Mouse (Mus musculus): Measurements from ENCODE around the gene Fam198b. TPM values are rescaled to one million over a fixed set of nuclear protein-coding genes. Genes with fewer than 3 reads are reported as not detected.

The Fam198b gene
- polyA plus RNA-seq, 1 experiment from 2014 or later: 17.2 TPM

DNA sequence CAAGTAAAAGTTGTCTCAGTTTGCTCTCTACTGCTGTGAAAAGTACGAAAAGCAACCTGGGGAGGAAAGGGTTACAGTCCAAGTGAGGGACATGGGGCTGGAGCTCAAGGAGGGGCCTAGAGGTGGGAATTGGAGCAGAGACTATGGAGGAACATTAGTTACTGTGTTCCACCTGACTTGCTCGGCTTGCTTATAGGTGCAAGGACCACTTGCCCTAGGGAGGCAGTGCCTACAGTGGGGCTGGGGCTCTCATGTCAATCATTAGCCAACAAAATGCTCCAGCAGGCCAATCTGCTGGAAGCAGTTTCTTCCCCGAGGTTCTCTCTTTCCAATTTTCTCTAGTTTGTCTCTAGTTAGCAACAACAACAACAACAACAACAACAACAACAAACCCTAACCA lies 6.0 kb upstream of the Fam198b start:
- Histone ChIP-seq H3K4me1 (replicated peaks; ENCODE audit: control insufficient read depth, insufficient read depth, low read length) (0 out of 2 replicates have a peak, but pooled peaks cover 4% of the 10 kb centered on the region), H3K9me3 (ENCODE audit: control insufficient read depth) (no peaks in the 10 kb centered on the region), H3K27ac (ENCODE audit: low read depth, low read length) (0 out of 2 replicates have a peak overlapping the region, but pooled peaks have one; percentile 29), H3K4me2 (replicated peaks; ENCODE audit: low read depth) (peak overlapping the region; percentile 54), H3K9ac (ENCODE audit: low read depth, low read length) (no peak overlapping the region), H3K36me3 (ENCODE audit: control insufficient read depth, insufficient read depth) (no peaks in the 10 kb centered on the region), H3K27me3 (replicated peaks; ENCODE audit: control insufficient read depth, insufficient read depth, low read length) (no peaks in the 10 kb centered on the region), H3K4me3 (ENCODE audit: low read depth, low read length) (no peak overlapping the region)
- no peak for ATAC-seq
- no peak for TF ChIP-seq CTCF (IDR thresholded peaks at IDR 0.05; ENCODE audit: low read depth)
- 26% methylated on average over 3 of the region's 3 CpGs for WGBS

GRCm38 (mm10) chr3:79879246-79879645 lies 5.1 kb upstream of the Fam198b start:
- H3K4me3 ChIP-seq (ENCODE audit: low read depth, low read length): peak overlapping the region; percentile 1; the same call in 1 of the 2 replicates
- peak overlapping the region; percentile 54 for H3K4me2 ChIP-seq (replicated peaks; ENCODE audit: low read depth)
- H3K36me3 ChIP-seq (ENCODE audit: control insufficient read depth, insufficient read depth): no peaks in the 10 kb centered on the region
- 28% methylated on average over 9 of the region's 9 CpGs for WGBS
- H3K27ac ChIP-seq (ENCODE audit: low read depth, low read length): peak overlapping the region; percentile 29
- H3K27me3 ChIP-seq (replicated peaks; ENCODE audit: control insufficient read depth, insufficient read depth, low read length): no peaks in the 10 kb centered on the region
- ATAC-seq: peak; percentile 75
- TF ChIP-seq CTCF (IDR thresholded peaks at IDR 0.05; ENCODE audit: low read depth): no peak
- H3K4me1 ChIP-seq (replicated peaks; ENCODE audit: control insufficient read depth, insufficient read depth, low read length): 0 out of 2 replicates have a peak, but pooled peaks cover 4% of the 10 kb centered on the region
- no peaks in the 10 kb centered on the region for H3K9me3 ChIP-seq (ENCODE audit: control insufficient read depth)
- H3K9ac ChIP-seq (ENCODE audit: low read depth, low read length): no peak overlapping the region

DNA sequence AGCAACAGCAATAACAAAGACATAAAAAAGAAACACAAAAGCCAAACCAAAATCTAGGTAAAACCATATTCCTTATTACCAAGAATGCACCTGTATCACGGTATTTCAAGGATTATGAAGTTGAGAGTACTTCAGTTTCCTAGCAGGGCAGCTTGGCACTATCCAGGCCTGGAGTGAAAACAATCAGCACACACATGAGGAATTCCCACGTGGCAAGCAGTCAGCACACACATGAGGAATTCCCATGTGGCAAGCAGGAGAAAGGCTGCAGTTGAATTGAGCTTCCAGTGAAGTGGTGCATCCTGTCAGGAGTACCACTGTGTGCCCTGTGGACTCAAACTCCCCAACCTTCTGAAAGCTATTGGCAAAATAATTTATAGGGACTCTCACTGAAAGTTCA lies 2.7 kb upstream of the Fam198b start:
- no peak for TF ChIP-seq CTCF (IDR thresholded peaks at IDR 0.05; ENCODE audit: low read depth)
- H3K9ac ChIP-seq (ENCODE audit: low read depth, low read length): no peak overlapping the region
- 66% methylated on average over 2 of the region's 2 CpGs for WGBS
- H3K27me3 ChIP-seq (replicated peaks; ENCODE audit: control insufficient read depth, insufficient read depth, low read length): no peaks in the 10 kb centered on the region
- no peak for ATAC-seq
- H3K9me3 ChIP-seq (ENCODE audit: control insufficient read depth): no peaks in the 10 kb centered on the region
- no peaks in the 10 kb centered on the region for H3K36me3 ChIP-seq (ENCODE audit: control insufficient read depth, insufficient read depth)
- H3K4me1 ChIP-seq (replicated peaks; ENCODE audit: control insufficient read depth, insufficient read depth, low read length): peaks cover 5% of the 10 kb centered on the region; the same call in 1 of the 2 replicates
- no peak overlapping the region for H3K4me2 ChIP-seq (replicated peaks; ENCODE audit: low read depth)
- no peak overlapping the region for H3K4me3 ChIP-seq (ENCODE audit: low read depth, low read length)
- H3K27ac ChIP-seq (ENCODE audit: low read depth, low read length): no peak overlapping the region

- WGBS: 47% methylated on average over 7 of the region's 7 CpGs
- H3K4me2 ChIP-seq (replicated peaks; ENCODE audit: low read depth): no peak overlapping the region
- no peak for ATAC-seq
- no peaks in the 10 kb centered on the region for H3K27me3 ChIP-seq (replicated peaks; ENCODE audit: control insufficient read depth, insufficient read depth, low read length)
- H3K4me1 ChIP-seq (replicated peaks; ENCODE audit: control insufficient read depth, insufficient read depth, low read length): peaks cover 5% of the 10 kb centered on the region; the same call in 1 of the 2 replicates
- H3K4me3 ChIP-seq (ENCODE audit: low read depth, low read length): no peak overlapping the region
- peak; percentile 95 for TF ChIP-seq CTCF (IDR thresholded peaks at IDR 0.05; ENCODE audit: low read depth)
- H3K9me3 ChIP-seq (ENCODE audit: control insufficient read depth): no peaks in the 10 kb centered on the region
- H3K9ac ChIP-seq (ENCODE audit: low read depth, low read length): no peak overlapping the region
- H3K36me3 ChIP-seq (ENCODE audit: control insufficient read depth, insufficient read depth): no peaks in the 10 kb centered on the region
- no peak overlapping the region for H3K27ac ChIP-seq (ENCODE audit: low read depth, low read length)
These were observed 1.2 kb upstream of the Fam198b start for GRCm38 (mm10) chr3:79883092-79883491.

GRCm38 (mm10) chr3:79884761-79885189 lies 442 bp downstream of the Fam198b start:
- H3K27ac ChIP-seq (ENCODE audit: low read depth, low read length): no peak overlapping the region
- H3K4me2 ChIP-seq (replicated peaks; ENCODE audit: low read depth): peak overlapping the region; percentile 63
- no peaks in the 10 kb centered on the region for H3K36me3 ChIP-seq (ENCODE audit: control insufficient read depth, insufficient read depth)
- WGBS: 14% methylated on average over 9 of the region's 9 CpGs
- H3K9me3 ChIP-seq (ENCODE audit: control insufficient read depth): no peaks in the 10 kb centered on the region
- TF ChIP-seq CTCF (IDR thresholded peaks at IDR 0.05; ENCODE audit: low read depth): peak; percentile 80
- no peak overlapping the region for H3K9ac ChIP-seq (ENCODE audit: low read depth, low read length)
- no peak overlapping the region for H3K4me3 ChIP-seq (ENCODE audit: low read depth, low read length)
- H3K27me3 ChIP-seq (replicated peaks; ENCODE audit: control insufficient read depth, insufficient read depth, low read length): no peaks in the 10 kb centered on the region
- no peak for ATAC-seq
- H3K4me1 ChIP-seq (replicated peaks; ENCODE audit: control insufficient read depth, insufficient read depth, low read length): peaks cover 5% of the 10 kb centered on the region; the same call in 1 of the 2 replicates

GRCm38 (mm10) chr3:79885686-79886356 lies 1.5 kb downstream of the Fam198b start:
- WGBS: 8% methylated on average over 19 of the region's 19 CpGs
- Histone ChIP-seq H3K27me3 (replicated peaks; ENCODE audit: control insufficient read depth, insufficient read depth, low read length) (no peaks in the 10 kb centered on the region), H3K4me3 (ENCODE audit: low read depth, low read length) (peak overlapping the region; percentile 35), H3K9me3 (ENCODE audit: control insufficient read depth) (no peaks in the 10 kb centered on the region), H3K4me2 (replicated peaks; ENCODE audit: low read depth) (peak overlapping the region; percentile 70), H3K9ac (ENCODE audit: low read depth, low read length) (0 out of 2 replicates have a peak overlapping the region, but pooled peaks have one; percentile 4), H3K36me3 (ENCODE audit: control insufficient read depth, insufficient read depth) (no peaks in the 10 kb centered on the region), H3K4me1 (replicated peaks; ENCODE audit: control insufficient read depth, insufficient read depth, low read length) (peaks cover 5% of the 10 kb centered on the region; the same call in 1 of the 2 replicates), H3K27ac (ENCODE audit: low read depth, low read length) (no peak overlapping the region)
- peak; percentile 65; the same call in 1 of the 2 replicates for ATAC-seq
- TF ChIP-seq CTCF (IDR thresholded peaks at IDR 0.05; ENCODE audit: low read depth): no peak

Measured in intestine, postnatal 0 days (tissue).